Mouse (Mus musculus) erythroblast, adult 5-6 weeks (primary cell): ENCODE measurements around the gene Fstl4. TPM values are rescaled to one million over a fixed set of nuclear protein-coding genes. Genes with fewer than 3 reads are reported as not detected.

Experiments used
- ATAC-seq: replicated peaks from 2 replicates; pipeline ENCODE4 v1.8.0; 2016; ENCODE audit warnings: moderate number of reproducible peaks, mild to moderate bottlenecking, moderate TSS enrichment, inconsistent platforms; ENCODE audit not compliant: poor library complexity, low FRiP score, severe bottlenecking
- total RNA-seq, 2 experiments: library from RNA; stranded (forward) in 1 of 2; stranded (reverse) in 1 of 2; fragments of 150-400 nt in 1 of 2; fragments of 200-764, 138-1000 nt in 1 of 2; gene quantifications; 2 replicates each; pipeline versions ENCODE4 v1.2.3 to v1.2.4; 2015 to 2017; ENCODE audit warnings: low replicate concordance in 2 of 2

The Fstl4 gene
- total RNA-seq (2015; ENCODE audit: low replicate concordance) (not detected in 2 replicates), total RNA-seq (2017; ENCODE audit: low replicate concordance) (not detected in 2 replicates)

GRCm38 (mm10) chr11:52764461-52764893 is at the start of gene Fstl4:
Gene Fstl4, plus strand, starts transcription at chr11:52764634.
- no peak for ATAC-seq

GRCm38 (mm10) chr11:52718570-52718969 is 45.9 kb upstream of the Fstl4 start:
- ATAC-seq, result no peak

GRCm38 (mm10) chr11:52721087-52721486 is 43.3 kb upstream of the Fstl4 start:
- ATAC-seq, result no peak

GRCm38 (mm10) chr11:52722706-52723105 is 41.7 kb upstream of the Fstl4 start:
- no peak for ATAC-seq

GRCm38 (mm10) chr11:52726001-52726400 is 38.4 kb upstream of the Fstl4 start:
- no peak for ATAC-seq

- ATAC-seq, result no peak
Observed at GRCm38 (mm10) chr11:52728479-52728878, 36.0 kb upstream of the Fstl4 start.

- ATAC-seq, result no peak
Observed at GRCm38 (mm10) chr11:52729890-52730289, 34.5 kb upstream of the Fstl4 start.

GRCm38 (mm10) chr11:52731979-52732378 is 32.5 kb upstream of the Fstl4 start:
- no peak for ATAC-seq

- no peak for ATAC-seq
Observed at GRCm38 (mm10) chr11:52734493-52735195, 29.8 kb upstream of the Fstl4 start.

GRCm38 (mm10) chr11:52739187-52739586 is 25.2 kb upstream of the Fstl4 start:
- ATAC-seq, result no peak

- no peak for ATAC-seq
Observed at GRCm38 (mm10) chr11:52740466-52740865, 24.0 kb upstream of the Fstl4 start.

GRCm38 (mm10) chr11:52743956-52744355 is 20.5 kb upstream of the Fstl4 start:
- ATAC-seq, result no peak

- no peak for ATAC-seq
Observed at GRCm38 (mm10) chr11:52744593-52745450, 19.6 kb upstream of the Fstl4 start.

- no peak for ATAC-seq
Observed at GRCm38 (mm10) chr11:52747206-52747605, 17.2 kb upstream of the Fstl4 start.

GRCm38 (mm10) chr11:52747766-52748456 is 16.5 kb upstream of the Fstl4 start:
- ATAC-seq, result no peak

GRCm38 (mm10) chr11:52749988-52750387 is 14.4 kb upstream of the Fstl4 start:
- no peak for ATAC-seq

- ATAC-seq, result no peak
Observed at GRCm38 (mm10) chr11:52752524-52752923, 11.9 kb upstream of the Fstl4 start.

GRCm38 (mm10) chr11:52753261-52753660 is 11.2 kb upstream of the Fstl4 start:
- ATAC-seq, result no peak

GRCm38 (mm10) chr11:52761800-52762199 is 2.6 kb upstream of the Fstl4 start:
- no peak for ATAC-seq

GRCm38 (mm10) chr11:52764894-52765677 is 652 bp downstream of the Fstl4 start:
- ATAC-seq, result no peak
